Mouse (Mus musculus): ENCODE data around the gene Ncf2.

GRCm38 (mm10) chr1:152828168-152828567 lies 28.2 kb downstream of the Ncf2 start:
- TF ChIP-seq CTCF (IDR thresholded peaks at IDR 0.05; ENCODE audit: low read depth, low read length), result no peak
- TF ChIP-seq POLR2AphosphoS5 (IDR thresholded peaks at IDR 0.05; ENCODE audit: insufficient replicate concordance, low read depth, low read length), result no peak
- no peak for TF ChIP-seq GATA1 (IDR thresholded peaks at IDR 0.05; ENCODE audit: borderline replicate concordance, low read length)
- no peak for TF ChIP-seq TAL1 (conservative IDR thresholded peaks at IDR 0.05; ENCODE audit: low read depth, low read length)

All from G1E (cell line).